Mouse (Mus musculus): Measurements from ENCODE around the gene Nfic.
A peak's percentile ranks its signal among the peaks of the same experiment; 100 is the strongest.

Nfic gene

GRCm38 (mm10) chr10:81379809-81380378, 75.5 kb downstream of the Nfic start:
- DNase-seq = peak; percentile 68

DNA sequence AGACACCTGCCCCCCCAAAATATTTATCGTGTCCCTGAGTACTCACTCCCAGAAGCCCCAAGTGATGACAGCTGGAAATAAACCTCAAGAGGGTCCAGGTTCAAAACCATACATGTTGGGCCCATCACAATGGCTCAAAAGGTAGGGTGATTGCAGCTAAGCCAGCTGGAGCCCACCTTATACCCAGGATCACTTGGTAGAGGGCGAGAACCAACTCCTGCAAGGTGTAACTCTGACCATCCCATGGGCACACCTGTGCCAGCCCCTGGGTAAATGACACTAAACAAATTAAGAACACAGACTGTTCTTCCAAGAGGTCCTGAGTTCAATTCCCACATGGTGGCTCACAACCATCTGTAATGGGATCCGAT, 76.3 kb downstream of the Nfic start:
- DNase-seq = no peak

DNA sequence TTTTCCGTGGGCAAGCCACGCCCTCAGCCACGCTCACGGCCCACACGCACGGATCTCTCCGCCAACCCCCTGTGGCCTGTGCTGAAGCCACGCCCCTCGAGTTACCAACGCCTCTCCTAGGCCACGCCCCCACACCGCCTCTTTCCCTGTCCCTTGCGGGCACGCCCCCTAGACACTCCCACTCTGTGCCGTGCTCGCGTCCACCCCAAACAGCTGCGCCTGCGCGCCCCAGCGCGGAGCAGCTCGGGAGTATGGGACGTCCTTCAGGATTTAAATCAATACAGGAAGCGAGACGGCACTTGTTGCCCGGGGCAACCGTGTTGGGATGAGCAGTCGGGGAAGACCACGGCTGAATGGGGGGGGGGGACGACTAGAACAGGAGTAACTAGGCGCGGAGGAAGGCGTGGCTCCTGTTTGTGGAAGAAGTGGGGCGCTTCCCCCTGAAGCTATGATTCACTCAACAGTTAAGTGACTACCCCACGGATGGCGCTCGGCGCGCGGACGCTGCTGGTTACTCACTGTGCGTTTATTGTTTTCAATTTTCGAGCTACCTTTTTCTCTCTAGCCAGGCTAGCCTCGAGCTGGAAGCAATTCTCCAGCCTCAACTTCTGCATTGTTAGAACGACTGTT, 76.8 kb downstream of the Nfic start:
- peak; percentile 100 for DNase-seq

- no peak for DNase-seq
These were observed 77.5 kb downstream of the Nfic start, which contains the start of gene Fzr1 for GRCm38 (mm10) chr10:81377793-81378552. TSS of gene Fzr1 (minus strand) at chr10:81378516.

DNA sequence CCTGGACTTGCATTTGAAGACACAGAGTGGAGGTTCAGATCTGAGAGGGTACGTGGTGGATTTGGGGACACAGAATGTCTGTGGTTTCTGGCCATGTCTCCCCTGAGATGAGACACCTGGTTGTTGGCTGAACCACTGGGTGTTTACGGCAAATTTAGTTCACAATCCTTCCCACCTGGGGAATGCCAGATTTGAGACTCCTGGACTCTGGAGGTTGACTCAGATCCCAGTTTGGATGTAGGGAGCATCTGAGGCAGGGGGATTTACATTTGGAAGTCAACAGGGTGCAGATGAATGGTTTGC, 78.1 kb downstream of the Nfic start:
- DNase-seq = no peak

DNA sequence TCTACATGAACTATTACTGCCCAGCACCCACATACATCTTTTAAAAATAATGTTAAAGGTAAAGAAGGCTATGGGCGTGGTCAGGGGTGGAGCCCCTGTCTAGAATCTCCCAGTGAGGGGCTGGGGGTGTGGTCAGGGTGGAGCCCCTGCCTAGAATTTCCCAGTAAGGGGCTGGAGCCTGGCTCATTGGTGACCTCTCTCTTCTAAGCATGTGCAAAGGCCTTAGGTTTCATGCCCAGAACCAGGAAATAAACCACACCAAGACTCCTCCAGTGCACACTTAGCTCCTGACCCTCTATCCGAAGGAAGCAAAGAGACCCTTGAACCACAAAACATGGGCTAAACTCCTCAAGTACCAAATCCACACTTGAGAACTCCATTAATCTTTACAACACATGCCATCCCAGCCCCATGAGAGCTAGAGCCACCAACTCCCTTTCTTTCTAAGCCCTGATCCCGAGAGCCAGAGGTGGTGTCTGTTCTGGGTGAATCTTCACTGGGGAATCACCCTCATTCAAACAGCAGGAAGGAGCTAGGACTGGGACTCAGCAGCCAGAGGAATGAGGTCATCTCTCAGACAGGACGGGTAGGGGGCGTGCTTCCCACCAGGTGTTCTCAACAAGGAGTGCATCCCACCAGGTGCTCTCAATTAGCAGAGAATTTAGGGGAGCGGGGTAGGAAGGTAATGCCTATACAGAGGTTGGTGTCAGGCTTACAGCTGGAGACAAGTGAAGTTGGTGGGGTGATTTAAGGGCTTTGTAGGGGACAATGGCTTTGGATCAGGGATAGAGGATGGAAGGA, 78.7 kb downstream of the Nfic start:
- no peak for DNase-seq

DNA sequence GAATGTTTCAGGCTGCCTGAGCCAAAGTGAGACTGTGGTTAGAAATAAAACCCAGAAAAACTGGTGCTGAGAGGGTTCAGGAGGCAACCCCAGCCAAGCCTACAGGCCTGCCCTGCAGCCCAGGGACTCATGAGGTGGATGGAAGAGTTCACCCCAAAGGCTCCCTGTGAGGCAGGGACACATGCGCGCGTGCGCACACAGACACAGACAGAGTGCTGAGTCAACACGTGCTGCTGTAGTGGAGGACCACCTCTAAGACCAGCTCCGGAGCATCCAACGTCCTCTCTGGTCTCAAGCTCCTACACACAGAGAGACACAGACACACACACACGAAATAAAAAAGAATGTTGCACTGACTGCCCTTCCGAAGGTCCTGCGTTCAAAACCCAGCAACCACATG, 80.1 kb downstream of the Nfic start:
- no peak for DNase-seq

GRCm38 (mm10) chr10:81367207-81367495, 88.3 kb downstream of the Nfic start:
- DNase-seq = no peak

GRCm38 (mm10) chr10:81366477-81367206, 88.8 kb downstream of the Nfic start:
- no peak for DNase-seq

DNA sequence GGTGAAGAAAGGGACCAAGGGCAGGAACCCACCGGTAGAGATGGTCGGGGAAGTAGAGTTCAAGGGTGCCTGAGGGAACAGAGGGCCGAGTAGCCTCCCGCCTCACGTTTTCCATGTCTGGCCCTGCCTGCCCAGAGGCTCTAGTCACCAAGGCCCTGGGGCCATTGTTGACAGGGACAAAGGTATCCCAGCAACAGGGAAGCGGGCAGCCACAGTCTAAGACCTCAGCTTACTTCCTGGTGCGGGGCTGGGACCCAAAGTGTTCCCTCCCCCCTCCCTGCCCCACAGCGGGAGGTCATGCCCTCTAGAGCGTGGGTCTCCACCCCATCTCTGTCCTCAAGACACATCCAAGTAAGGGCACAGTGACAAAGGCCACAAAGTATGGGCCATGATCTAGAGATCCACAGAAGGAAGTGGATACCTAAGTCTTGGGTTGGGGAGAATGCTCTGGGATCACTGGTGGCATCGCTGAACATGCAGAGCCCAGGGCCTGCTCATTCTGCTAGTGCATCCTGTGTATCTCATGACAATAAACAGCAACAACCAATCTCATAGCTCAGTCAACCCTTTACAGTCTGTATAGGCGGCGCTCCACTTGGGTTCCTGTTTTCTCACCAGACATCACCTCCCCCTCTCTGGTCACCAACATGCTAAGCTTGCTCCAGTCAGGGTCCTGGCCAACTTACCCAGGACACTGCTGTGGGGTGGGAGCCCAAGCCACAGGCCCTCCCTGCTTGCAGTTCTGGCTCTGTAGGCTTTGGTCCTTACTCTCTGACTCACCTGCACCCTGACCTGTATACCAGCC, 89.6 kb downstream of the Nfic start, which contains the start of gene 4930404N11Rik:
4930404N11Rik (minus strand) TSS at position 145 of the 805 bp plus-strand sequence.
- no peak for DNase-seq

DNA sequence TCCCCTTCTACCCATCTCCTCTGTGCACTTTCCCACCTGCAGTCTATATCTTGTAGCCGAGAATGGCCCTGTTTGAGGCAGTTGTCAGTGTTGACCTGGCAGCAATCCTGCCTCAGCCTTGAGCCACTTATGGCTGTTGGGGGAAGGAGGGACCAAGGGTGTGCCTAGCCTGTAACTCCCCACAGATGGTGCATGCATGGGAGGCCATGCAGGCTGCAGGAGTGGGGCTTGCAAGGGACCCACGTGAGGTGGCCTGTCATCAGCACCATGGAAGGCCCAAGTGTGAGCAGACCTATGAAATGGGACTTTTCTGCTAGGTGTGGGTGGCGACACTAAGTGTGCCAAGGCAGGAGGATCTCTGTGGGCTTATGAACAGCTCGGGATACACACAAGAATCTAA, 90.4 kb downstream of the Nfic start:
- no peak for DNase-seq

- no peak for DNase-seq
These were observed 90.8 kb downstream of the Nfic start for GRCm38 (mm10) chr10:81364666-81365065.

DNA sequence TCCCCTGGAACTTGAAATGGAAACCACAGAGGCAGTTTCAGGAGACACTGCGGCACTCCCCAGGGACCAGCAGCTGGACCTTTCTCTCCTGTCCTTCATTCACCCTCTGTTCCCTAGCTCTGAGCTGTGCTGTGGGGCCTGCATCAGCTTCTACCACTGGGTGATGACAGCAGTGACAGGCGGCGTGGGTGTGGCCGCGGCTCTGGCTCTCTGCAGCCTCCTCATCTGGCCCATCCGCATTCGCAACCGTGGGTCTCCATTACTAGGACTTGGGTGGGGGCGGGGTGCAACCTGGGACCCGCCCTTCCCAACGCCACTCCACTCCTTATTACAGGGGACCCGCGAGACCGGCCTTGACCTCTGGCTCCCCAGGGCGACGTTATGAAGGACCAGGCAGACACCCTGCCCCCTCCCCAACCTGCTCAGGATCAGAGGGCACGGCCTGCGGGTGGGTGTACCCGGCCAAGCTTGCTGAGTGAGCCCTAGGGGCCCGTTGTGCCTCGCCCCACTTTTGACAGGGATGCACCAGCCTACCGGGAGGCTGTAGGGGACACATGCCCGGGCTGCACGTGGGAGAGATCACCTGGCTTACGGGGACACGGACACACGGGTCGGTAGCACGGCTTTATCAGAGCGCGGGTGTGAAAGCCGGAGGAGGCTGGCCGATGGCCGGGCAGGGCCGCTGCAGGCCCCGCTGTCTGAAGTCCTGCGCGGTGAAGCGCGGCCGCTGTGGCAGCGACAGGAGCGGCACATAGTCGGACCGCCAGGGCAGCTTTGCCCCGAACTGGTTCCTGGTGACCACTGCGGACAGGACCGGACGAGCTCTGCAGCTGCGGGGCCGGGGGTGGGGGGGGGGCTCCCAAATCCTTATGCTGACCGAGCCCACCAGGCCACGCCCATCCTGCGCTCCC, 91.7 kb downstream of the Nfic start:
- no peak for DNase-seq

- no peak for DNase-seq
These were observed 93.0 kb downstream of the Nfic start for GRCm38 (mm10) chr10:81362336-81362949.

DNA sequence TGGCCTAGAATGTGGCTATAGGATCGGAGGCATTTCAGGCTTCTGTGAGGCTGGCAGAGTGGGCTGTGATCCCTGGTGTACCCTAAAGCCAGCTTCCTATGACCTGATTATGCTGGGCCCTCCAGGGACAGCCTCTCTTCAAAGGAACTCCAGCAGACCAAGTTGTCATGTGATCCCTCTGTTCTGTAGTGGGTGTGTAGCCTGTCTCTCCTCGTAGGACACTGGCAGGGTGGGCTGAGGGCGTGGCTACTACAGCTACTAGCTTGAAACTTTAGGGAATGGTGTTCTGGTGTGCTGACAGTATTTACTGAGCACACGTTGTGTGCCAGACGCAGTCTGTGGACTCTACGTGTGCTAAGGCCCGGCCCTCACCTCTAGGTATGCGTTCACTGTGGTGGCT, 94.7 kb downstream of the Nfic start:
- no peak for DNase-seq

GRCm38 (mm10) chr10:81358841-81359240, 96.6 kb downstream of the Nfic start:
- no peak for DNase-seq

DNA sequence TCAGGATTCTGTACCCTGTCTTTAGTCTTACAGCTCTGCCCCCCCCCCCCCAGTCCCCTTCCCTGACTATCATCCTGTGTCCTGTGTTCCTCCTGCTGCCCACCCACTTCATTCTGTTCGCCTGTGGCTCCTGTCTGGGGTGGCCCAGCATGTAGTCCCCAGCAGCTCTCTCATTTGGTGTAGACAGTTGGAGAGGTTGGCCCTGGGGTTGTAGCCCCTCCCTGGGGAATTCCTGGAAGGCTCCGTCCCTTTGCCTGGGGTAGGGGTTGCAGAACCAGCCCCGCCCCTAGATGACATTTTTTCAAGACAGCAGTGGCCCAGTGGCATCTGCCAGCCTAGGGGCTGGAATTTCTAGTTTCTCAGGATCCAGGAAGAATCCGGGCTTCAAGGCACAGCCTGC, 97.2 kb downstream of the Nfic start:
- peak; percentile 60 for DNase-seq

DNA sequence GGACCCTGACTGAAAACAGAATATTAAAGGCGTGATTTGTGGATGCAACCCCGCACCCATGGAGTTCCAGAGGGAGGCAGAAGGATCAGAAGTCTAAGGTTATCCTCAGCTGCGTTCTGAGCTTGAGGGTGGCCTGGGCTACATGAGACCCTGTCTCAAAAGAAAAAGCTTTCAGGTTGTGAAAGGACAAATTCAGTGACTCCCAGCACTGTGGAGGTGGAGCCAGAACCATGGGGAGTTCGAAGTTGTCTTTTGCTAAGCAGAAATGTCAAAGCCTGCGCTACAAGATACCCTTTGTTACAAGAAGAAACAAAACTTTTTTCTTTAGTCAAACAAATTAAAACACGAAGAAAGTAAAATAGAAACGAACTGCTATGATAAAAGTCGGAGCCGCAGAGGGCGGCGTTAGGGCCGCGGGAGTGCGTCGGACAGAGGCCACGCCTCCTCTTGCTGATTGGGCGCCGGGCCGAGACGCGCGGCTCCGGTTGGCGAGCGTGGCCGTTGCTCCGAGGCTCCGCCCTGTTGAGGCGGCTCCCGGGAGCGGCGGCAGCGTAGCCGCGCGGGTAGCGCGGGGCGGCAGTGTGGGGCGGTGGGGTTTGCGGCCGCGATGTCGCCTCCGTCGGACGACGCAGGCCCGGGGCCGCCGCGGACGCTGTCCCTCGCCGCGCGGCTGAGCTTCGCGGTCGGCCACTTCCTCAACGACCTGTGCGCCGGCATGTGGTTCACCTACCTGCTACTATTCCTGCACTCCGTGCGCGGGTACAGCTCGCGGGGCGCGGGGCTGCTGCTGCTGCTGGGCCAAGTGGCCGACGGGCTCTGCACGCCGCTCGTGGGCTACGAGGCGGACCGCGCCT, 98.2 kb downstream of the Nfic start, which contains the start of gene Mfsd12:
Mfsd12 (plus strand) TSS at position 501 of the 854 bp plus-strand sequence.
- DNase-seq = peak; percentile 89

- DNase-seq = peak; percentile 45
These were observed 99.0 kb downstream of the Nfic start for GRCm38 (mm10) chr10:81356352-81356990.
